Mouse (Mus musculus) retina, postnatal 1 day (tissue): ENCODE measurements around the gene Ahdc1.
A peak's percentile ranks its signal among the peaks of the same experiment; 100 is the strongest.
"Not testable (repeated sequence)": the region's sequence is repeated elsewhere in the genome, so short reads cannot be mapped to it uniquely, and the experiment has no call there.

ENCODE experiments used
- DNase-seq: peaks from one replicate; pipeline ENCODE4 v3.0.0-alpha.2; 2012

The Ahdc1 gene

DNA sequence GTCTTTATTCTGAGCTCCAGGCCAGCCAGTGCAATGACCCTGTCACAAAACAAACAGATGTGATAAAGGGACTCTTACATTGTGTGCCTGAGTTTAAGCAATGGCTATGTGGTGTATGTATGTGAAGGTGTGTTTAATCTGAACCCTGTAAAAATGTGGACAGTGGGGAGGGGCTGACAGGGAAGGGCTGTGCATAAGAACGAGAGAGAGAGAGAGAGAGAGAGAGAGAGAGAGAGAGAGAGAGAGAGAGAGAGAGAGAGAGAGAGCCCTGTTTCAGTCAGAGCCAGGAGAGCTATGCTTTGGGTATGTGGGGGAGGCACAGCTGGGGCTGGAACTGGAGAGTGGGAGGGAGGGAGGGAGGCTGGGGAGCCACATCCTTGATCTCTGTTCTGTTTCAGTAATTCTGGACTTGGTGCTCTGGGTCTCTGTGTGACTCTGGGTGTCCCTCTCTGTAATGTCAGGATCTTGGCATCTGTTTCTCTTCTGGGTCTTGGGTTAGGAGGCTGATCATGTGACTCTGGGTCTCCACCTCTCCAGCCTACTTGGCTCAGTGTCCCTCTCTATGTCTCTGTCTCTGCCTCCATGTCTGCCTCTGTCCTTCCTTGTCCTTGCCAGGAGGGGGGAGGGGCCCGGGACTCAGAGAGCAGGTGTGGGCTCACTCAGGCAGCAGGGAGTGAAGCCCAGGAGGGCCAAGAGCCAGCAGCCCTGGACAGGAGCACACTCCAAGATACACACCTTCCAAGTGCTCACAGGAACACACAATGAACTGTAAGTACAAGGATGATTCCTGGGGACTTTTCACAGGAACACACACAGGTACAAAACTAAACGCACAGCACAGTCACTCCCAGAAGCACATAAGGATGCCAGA is 73.2 kb downstream of the Ahdc1 start:
- DNase-seq = peak; percentile 50

DNA sequence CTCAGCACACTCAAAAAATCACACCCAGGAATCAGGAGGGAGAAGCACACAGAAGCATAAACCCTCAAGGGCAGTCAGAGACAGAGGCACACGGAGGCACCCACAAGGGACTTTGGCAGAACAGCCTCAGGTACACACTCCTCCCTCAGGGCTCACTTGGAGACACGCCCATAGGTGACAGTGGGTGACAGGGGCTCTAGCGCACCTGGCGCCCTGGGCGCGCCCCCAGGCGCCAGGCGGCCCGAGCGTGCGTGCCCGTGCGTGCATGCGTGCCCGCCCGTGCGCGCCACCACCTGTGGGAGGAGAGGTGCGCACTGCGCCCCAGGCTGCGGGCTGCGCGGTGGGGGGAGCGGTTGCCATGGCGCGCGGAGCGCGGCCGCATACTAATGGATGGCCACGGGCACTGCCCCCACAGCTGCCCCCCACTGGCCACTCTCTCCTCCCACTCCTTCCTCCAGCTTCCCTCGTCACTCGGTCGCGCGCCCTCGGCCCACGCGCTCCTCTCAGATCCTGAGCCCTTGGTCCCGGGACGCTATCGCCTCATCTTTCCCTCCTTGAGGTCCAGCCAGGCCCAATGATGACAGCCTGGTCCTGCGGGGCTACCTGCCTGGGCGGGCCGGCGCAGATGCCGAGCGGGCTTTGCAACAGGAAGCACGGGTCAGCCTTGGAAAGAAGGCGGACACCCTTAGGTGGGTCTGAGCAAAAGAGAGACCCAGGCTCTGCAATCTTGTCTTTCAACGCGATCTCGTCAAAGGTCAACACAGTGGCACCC is 74.1 kb downstream of the Ahdc1 start:
- peak; percentile 82 for DNase-seq

DNA sequence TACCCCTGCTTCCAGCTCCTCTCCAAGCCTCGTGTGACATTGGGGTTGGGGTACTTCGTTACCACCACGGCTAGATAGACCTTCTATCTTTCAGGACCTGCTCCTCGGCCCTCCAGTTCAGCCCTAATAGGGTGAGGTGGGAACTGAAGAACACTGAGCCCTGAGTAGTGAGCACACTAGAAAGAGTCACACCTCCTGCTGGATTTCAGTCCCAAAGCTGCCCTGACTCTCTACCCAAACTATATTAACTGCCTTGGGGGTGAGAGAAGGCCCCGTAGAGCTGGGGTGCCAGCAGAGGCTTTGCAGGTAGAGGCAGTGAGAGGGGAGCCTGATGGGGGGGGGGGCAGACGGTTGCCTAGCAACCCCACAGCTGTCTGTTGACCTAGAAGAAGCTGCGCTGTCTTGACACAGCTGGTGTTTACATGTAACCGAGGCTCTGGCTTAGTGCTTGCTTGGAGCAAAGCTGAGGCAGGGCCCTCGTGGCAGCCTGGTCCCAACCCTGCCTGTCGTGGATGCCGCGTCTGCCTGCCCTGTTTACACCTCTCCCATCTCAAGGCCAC is 74.8 kb downstream of the Ahdc1 start:
- peak; percentile 84 for DNase-seq

DNA sequence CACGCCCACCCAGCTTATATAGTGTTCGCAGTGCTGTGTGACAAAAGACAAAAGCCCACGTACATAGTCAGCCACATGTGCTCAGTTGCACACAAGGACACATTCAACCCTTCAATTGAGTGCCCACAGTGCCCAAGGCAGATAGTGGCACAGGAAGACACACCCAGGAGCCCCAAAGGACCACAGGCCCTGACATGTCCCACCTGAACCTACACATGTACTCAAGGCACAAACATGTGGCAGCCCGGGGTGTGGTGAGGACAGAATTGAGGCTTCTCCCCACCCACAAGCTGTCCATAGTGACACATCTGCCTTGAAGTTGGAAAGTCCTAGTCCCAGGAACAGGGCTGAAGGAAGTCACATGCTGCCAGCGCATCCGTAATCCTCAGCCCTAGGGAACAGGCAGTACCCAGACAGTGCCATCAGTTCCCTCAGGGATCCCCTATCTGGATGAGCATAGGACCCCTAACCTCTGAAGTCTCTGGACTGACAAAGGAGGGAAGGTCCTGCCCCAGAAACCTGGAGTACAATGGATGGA is 76.2 kb downstream of the Ahdc1 start:
- peak; percentile 14 for DNase-seq

DNA sequence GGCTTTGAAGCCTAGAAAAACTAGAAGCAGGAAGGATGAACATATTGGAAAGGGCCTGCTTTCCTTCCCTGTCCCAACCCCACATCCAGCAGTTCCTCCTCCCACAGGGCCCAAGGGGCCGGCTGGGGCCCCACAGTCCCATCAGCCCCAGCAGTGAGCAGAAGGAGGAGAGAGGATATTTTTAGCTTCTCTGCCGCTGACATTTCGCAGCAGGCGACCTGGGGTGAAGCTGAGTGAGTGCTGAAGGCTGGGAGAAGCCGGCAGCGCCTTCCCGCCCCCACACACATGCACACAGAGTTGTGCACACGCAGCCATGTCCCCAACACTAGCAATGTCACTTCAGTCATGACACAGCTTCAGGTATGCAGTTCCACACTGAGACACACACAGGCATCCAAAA is 76.8 kb downstream of the Ahdc1 start:
- DNase-seq = peak; percentile 30

DNA sequence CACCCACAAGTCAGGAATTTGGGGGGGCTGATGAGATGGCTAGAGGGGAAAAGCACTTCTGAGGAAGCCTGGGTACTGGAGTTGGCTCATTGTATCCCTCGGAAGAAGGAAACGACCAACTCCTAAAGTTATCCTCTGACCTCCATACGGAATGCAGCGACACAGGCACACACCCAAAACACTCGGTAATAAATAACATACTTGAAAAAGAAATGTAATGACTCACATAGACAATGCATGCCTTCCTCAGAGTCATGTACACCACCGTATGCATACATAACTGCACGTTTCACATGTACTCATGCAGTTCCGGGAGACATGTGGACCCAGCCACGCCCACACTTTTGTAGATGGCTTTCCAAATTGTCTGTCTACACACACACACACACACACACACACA is 78.3 kb downstream of the Ahdc1 start:
- DNase-seq = no peak

DNA sequence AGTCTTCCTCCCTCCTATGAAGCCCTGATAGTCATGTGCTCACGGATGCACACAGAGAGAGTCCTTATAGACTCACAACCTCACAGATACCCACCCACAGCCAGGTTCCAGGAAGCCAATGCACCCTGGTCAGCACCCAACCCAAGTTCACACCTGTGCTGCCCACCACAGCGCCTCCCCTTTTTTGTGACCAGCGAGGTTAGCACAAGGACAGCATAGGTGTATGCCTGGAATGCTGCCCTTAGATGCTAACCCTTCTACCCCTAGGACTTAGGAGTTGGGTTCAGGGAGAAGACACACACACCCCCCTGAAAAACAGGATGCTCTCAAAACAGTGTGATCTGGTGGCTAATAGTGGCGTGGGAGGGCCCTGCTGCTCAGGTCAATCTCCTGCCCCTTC is 78.7 kb downstream of the Ahdc1 start:
- DNase-seq = no peak

DNA sequence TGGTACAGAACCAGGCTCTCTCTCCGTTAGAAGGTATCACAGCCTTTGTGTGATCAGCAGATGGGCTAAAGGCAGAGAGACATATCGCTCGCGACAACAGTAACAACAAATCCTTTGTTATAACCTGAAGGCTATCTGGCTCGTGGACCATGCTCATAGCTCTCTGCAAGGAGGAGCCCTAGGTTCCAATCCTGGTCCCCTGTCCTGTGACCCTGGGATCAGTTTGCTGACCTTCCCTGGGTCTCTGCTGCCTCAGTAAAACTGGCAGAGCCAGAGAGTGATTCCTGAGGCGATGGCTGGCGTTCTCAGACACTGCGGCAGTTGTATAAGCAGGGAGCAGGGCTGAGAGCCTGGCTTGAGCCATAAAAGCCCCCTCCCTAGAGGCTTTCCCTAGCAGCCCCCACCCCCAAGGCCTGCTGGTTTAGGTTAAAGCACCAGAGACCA is 79.2 kb downstream of the Ahdc1 start:
- DNase-seq = peak; percentile 26

DNA sequence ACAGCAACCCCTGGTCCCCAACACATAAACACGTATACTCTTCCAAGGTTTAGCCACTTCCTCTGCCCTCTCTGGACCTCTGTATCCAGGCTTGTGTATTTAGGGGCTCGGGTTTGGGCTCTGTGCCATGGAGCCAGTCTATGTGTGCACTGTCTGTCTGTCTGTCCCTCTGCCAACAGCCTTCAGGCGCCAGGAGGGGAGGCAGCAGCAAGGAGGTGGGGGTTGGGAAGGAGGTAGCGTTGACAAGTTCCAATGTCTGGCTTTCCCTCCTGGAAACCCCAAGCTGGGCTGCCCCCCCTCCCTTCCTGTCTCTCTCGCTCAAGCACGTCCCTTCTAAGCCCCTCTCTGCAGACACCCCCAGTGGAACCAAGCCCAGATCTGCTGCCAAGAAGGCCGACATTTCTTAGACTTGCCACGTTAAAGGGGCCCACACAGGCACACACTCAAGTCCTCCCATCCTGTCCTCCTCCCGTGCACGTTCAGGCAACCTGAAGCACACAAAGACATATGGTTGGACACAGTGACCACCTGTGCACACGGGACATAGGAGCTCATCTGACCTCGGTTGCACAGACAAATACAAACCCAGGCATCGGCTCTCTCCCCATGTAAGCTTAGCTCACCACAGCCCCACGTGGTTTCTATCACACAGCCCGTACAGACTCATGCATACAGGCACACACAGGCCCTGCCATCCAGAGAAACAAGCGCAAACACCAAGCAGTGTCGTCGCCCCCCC is 79.8 kb downstream of the Ahdc1 start:
- DNase-seq = peak; percentile 45

DNA sequence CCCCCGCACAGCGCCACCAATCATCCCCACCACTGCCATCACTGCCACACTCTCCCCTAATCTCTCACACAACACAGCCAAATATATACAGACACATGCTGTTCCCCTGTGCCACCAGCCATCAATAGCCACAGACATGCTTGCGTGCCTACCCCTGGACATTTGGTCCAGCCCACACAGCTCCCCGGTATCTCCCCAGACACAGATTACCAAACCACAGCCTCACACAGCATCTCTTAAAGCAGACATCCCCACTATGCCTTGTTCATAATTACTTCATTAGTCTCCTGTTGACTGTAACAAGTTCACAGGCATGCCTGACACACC is 80.4 kb downstream of the Ahdc1 start:
- no peak for DNase-seq

DNA sequence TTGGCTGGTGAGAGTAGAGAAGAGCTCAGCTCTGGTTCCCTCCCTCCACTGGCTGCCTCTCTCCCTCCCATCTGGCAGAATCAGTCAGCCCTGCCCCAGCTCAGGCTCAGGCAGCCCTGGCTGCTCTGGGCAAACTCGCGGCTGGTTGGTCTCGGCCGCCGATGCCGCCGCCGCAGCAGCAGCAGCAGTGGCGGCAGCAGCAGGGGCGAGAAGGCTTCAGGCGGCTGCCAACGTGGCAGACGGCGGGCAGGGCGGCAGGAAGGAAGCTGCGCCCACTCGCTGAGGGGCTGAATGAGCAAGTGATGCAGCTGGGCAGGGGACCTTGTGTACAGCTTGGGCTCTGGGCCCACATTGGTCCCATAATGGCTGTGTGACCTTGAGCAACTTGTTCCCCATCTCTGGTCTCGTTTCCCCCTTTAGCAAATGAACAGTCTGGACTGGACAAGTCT is 81.4 kb downstream of the Ahdc1 start:
- DNase-seq = peak; percentile 88

DNA sequence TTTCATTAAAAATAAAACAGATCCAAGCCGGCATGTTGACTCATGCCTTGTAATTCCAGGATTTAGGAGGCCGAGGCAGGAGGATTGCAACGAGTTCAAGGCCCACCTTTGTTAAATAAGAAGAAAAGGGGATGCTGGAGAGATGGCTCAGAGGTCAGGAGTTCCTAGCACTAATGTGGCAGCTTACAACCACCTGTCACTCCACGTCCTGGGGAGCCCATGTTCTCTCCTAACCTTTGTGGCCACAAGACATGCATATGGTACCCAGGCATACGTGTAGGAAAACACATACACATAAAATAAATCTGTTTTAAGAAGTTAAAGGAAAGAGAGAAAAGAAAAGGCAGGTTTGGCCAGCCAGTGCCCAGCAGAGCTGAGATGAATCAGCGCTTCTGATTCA is 82.0 kb downstream of the Ahdc1 start:
- no peak for DNase-seq

DNA sequence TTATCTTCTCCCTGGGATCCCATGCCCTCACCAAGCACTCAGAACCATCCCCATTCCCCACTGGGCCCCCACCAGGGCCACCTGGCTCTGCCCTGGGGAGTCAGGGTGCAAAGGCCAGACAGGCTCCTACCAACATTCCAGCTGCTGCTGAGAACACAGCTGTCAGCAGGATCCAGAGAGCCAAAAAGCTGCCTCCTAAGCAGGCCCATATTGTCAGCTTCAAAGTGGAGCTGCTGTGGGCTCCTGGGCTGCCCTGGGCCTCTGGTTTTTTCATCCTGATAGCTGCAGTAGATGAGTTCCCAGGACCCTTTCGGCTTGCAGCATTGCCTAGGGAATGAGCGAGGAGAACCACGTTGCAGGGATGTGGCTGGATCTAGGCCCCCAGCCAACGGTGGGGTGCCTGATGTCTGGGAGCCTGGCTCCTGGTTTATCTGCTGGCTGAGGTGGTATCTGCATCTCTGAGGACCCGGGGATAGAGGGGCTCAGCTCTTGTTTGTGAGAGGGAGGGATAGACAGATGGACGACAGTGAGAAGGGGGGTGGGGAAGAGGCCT is 82.5 kb downstream of the Ahdc1 start:
- DNase-seq = no peak

DNA sequence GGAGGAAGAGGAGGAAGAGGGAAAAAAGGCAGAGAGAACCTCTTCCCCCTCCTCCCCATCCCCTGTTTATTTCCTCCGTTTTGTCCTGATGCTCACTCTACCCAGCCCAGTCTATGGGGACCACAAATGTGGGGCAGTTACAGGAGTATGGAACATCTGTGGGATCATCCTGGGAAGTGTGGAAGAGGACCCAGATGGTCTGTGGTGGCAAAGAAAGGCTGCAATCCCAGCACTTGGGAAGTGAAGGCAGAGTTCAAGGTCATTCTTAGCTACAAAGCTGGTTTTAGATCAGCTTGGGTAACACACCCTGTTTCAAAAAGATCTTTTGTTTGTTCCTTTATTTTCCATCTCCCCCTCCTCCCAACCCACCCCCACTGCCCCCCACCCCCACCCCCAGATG is 83.2 kb downstream of the Ahdc1 start:
- DNase-seq = peak; percentile 34

DNA sequence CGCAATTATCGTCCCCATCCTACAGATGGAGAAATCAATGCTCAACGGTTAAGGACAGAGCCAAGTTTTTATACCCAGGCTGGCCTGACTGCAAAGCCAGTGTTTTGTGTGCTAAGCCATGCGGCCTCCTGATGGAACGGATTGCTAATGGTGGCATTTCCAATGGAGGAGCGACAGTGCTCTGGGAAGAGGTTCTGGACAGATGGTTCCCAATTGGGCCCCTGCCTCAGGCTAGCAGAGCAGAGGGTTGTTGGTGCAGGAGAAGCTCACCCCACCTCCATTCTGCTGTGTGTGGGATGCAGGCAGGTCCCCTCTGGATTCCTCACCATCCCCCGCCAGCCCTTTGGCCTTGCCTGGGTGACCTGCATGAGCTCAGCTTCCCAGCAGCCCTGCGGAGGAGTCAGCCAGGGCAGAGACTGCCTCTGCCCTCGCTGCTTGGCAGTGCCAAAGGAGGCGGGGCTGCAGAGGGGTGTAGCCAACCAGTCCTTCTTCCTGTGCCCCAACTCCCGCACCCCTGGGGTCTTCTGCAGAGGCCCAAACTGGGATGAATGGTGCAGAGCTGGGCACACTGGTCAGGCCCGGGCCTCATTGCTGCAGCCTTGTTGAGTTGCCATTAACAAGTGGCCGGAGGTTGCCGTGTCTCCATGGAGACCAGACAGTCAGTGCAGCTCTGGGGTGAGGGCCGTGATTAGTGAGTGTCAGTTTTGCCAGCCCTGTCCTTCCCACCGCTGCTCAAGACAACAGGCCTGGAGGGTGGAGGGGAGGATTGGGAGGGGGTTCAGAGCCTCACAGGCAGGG is 84.1 kb downstream of the Ahdc1 start:
- peak; percentile 85 for DNase-seq

DNA sequence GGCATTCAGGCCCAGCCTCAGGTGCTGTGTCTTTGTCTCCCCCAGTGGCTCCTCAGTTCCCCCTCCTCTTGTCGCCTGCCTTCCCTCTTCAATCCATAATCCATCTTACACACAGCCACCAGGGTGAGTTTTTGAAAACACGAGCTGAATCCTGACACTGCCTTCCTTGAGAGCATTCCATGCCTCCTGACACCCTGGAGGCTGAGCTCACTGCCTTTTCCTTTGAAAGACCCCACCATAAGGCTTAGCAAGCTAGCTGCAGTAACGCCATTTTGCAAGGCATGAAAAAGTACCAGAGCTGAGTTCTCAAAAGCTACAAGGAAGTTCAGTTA is 84.6 kb downstream of the Ahdc1 start:
- DNase-seq = not testable (repeated sequence)

DNA sequence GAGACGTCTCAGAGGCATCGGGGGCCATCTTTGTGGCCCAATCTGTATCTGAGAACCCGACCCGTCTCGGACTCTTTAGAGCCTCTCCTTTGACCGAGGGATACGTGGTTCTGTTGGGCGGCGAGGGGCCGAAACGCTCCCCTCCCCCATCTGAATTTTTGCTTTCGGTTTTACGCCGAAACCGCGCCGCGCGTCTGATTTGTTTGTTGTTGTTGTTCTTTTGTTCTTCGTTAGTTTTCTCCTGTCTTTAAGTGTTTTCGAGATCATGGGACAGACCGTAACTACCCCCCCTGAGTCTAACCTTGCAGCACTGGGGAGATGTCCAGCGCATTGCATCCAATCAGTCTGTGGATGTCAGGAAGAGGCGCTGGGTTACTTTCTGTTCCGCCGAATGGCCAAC is 85.6 kb downstream of the Ahdc1 start:
- DNase-seq = not testable (repeated sequence)

DNA sequence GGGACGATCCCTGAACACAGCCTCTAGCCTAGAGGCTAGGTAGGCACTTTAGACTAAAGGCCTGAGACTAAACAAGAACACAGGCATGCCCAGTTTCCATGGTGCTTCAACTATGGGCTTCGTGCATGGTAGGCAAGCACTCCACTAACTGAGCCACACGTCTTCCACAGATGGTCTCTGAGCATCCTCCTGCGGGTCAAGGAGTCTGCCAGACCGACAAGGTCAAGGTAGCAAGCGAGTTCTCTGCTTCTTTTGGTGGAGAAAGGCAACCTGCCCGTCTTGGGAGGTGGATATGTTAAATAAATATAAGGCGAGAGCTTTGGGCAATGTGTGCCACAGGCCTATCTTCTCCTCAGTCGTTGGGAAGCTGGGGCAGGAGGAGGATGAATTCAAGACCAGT is 90.7 kb downstream of the Ahdc1 start:
- DNase-seq = no peak

DNA sequence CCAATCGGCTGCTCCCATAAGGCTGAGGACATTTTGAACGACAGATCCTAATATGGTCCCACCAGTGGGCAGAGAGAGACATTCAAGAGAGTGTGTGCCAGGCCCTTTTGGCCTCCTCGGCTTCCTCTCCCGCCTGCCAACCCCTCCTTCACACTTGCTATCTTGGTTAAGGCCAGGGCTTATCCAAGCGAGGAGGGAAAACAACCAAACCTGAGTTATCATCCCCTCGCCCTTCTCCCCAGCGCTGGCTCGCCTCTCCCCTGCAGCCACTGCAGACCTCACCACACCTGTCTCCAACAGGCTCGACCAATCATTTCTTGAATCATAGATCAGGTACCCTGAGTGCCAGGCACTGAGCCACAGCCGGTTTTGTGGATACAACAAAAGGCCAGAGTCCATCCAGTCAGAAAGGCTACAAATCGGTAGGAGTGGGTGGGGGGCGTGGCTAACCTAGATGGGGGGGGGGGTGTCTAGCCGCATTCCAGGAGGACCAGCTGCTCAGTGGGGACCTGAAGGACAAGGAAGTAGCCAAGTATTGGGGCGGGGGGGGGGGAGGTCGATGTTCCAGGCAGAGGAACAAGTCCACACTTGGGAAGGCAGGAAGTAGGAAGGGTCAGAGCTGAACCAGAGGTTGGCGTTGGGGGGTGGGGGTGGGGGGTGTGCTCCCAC is 92.6 kb downstream of the Ahdc1 start:
- DNase-seq = peak; percentile 24

DNA sequence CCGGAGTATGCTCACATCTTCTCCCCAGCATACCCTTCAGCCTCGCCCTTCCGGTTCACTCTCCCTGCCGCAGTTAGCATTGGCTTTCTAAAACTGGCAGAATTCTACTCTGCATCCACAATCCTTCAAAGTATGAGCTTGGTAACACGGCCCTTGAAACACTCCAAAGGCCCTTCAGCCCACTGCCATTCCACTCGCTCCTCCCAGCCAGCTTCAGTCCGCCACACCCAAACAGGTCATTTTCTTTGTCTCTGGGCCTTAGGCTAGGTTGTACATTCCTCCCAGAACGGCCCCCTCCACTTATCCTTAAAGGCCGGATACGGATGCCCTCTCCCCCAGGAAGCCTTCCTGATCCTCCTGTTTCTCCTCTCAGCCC is 93.1 kb downstream of the Ahdc1 start:
- no peak for DNase-seq

DNA sequence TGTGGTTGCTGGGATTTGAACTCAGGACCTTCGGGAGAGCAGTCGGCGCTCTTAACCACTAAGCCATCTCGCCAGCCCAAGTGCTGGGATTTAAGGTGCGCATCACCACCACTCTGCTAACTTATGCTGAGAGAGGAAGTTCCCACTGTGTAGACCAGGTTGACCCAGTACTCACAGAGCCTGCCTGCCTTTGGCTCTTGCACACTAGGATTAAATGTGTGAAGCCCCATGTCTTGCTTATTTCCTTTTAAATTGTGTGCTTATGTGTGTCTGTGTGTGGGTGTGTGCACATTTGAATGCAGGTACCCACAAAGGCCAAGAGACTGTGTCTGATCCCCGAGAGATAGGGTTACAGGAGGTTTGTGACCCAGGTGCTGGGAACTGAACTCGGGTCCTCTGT is 95.6 kb downstream of the Ahdc1 start:
- DNase-seq = no peak
